Mouse (Mus musculus): Measurements from ENCODE around the gene Olfr1014.

Gene Olfr1014

DNA sequence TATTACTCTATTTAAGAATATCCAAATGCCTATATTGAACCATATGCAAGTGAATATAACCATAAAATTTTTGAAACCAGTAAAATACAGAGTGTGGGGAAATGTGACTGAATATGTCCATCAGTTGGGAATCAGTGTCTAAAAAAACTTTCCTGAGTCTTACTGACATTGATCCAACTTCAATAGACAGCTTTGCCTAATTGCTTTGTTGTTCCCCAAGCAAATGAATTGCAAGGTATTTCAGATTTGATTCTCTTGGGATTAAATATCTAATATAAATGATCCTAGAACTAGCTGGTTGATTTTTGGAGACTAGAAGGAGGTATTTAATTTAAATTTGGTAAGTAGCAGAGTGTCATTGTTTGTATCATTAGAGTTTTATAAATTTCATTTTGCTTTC, at the start of gene Olfr1014:
Gene Olfr1014, plus strand, starts transcription at position 301 of the 400 bp plus-strand sequence.
- DNase-seq (ENCODE audit: low read depth) = no peak

DNA sequence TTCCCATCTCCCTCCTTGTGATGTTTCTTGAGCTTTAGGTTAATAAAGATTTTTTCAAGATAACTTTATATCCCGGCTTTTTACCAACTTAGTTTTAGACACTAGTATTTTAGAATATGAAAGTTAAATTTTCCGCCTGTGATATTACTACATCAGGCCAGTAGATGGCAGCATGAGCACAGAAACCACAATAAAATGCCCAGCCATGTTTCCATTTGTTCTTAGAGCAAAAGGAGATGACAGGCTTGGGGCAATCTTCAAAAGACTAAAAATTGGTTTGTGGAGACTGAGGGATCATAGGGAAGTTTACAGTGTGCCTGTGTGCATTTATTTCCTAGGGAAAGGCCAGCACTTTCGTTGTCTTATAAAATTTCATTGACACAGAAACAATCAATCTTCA, 46.7 kb upstream of the Olfr1014 start:
- peak; percentile 57 for DNase-seq (ENCODE audit: low read depth)

DNA sequence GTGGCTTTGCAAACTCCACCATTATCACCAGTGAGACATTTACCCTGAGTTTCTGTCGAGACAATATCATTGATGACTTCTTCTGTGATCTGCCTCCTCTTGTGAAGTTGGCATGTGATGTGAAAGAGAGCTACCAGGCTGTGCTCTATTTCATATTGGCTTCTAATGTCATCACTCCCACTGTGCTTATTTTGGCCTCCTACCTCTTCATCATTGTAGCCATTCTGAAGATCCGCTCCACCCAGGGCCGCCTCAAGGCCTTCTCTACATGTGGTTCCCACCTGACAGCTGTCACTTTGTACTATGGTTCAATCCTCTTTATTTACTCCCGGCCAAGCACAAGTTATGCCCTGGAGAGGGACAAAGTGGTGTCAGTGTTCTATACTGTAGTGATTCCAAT, 18.7 kb upstream of the Olfr1014 start:
- no peak for DNase-seq (ENCODE audit: low read depth)

DNA sequence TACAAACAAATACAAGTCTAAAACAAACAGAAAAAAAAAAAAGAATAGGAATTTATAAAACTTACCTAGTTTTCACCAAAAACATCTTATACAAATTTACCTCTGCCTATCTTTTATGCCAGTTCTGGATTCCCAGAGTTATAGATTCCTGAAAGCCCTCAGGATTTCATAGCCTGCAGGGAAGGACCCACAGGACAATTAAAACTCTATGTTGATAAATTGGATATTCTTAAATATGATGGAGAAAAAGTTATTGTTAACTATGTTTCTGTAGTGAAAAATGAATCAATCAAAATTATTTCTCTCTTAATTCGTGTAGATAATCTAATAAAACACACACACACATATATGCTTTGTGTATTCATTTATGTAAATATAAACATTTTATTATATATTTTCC, 9.8 kb upstream of the Olfr1014 start, which contains the start of gene Olfr1012:
Gene Olfr1012, minus strand, starts transcription at position 101 of the 400 bp plus-strand sequence.
- DNase-seq (ENCODE audit: low read depth) = no peak

DNA sequence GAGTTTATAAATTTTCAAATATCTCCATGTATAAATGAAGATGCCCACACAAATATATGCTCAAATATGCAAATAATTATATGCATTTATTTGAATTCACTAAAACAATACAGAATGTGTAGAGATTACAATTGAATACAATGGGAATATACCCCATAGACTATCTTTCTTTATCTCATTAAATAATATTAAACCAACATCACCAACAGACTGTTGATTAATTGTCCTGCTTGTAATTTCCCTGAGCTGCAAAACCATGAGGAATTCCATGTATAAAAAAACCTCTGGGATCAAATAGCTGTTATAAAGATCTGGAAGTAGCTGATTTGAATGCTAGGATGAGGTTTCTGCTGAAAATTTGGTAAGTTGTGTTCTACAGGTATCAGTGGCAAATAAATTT, 5.7 kb upstream of the Olfr1014 start, which contains the start of gene Olfr1013:
Gene Olfr1013, plus strand, starts transcription at position 301 of the 400 bp plus-strand sequence.
- no peak for DNase-seq (ENCODE audit: low read depth)

DNA sequence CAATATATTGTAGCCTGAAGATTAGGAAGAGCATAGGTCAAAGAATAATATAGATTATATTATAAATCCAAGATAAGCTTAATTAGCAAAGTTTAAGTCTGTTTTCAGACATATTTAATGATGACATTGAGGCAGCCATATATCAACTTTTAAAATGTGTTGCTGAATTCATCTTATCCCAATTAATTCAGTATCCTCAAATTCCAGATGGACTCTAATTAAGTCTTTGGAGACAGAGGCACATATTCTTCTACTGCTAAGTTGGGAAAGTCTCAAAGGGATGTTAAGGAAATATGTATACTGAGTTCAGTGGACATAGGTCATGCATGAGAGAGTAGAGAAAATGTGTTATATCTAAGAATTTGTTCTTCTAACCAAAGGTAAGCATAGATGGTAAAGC, 9.2 kb downstream of the Olfr1014 start, which contains the start of gene Olfr1015:
Gene Olfr1015, plus strand, starts transcription at position 301 of the 400 bp plus-strand sequence.
- no peak for DNase-seq (ENCODE audit: low read depth)

DNA sequence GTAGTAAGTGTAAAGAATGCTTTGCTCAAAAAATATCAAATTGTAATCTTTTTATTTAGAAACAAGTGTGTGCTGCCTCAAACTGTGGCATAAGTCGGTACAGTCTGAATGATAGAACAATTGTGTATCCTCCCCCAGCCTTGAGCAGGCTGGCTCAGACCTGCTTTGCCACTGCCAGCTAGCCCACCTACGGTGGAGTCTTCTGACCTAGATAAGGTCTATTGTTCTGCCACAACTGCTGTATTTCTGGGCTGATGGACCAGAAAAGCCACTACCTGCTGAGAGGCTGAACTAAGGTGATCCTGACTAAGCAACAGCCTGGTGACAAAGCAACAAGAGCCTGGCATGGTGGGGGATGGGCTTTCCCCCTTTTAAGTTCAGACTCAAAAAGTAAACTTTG, 19.8 kb downstream of the Olfr1014 start:
- DNase-seq (ENCODE audit: low read depth) = no peak

DNA sequence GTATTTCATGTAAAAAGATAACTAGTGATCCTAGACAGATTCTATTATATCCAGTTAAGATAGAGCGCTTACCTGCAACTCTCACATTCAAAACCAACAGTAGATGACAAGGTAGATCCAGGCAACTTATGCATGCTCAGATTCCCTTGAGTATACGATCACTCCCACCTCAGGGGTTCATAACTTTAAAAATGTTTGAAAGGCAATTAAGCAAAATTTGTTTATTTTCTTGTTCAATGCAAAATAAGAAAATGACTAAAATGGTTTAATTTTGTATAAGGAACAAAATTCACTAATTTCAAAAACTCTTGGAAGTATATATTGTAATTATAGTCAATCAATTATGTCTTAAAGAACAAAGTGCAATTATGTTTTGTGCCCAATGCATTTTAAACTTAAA, 29.9 kb downstream of the Olfr1014 start, which contains the start of gene Olfr1016:
Gene Olfr1016, minus strand, starts transcription at position 101 of the 400 bp plus-strand sequence.
- no peak for DNase-seq (ENCODE audit: low read depth)

DNA sequence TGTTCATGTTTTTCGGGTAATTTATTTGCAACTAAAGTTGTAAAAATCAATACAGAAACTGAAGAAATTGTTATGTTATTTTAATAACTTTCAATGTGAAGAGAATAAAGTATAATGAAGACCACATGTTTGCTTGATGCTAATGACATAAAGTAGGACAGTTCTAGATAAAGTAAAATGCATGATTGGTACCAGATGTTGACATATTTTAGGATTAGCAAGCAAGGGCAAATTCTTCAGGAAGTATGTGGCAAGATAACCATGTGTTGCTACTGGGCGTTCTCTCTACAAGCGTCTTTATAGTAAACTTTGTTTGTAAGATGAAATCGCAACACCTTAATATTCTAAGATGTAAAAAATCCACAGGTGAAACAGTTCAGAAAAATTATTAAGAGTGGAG, 32.0 kb downstream of the Olfr1014 start:
- DNase-seq (ENCODE audit: low read depth) = no peak

DNA sequence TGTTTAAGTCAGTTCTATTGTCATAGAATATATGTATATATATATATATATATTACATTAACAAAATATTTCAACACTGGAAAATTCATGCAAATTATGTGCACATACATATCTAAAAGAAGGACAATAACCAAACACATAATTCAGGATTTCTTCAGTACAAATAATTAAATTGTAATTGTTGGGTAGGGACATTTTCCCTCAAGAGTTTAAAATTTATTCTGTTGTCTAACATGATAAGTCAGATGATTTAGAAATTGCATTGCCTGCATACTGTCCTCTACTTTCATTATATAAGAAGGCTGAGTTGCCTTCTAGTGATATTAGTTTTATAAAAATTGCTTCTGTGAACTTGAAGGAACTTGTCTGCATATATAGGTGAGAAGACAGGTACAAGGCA, 45.7 kb downstream of the Olfr1014 start, which contains the start of gene Olfr1018:
Gene Olfr1018, plus strand, starts transcription at position 301 of the 400 bp plus-strand sequence.
- DNase-seq (ENCODE audit: low read depth) = no peak

Measured in NIH3T3 (cell line).